Mouse (Mus musculus) spleen, adult 18-20 months (tissue): Measurements from ENCODE around the gene BC004004.
A peak's percentile ranks its signal among the peaks of the same experiment; 100 is the strongest.
"Not testable (repeated sequence)": the region's sequence is repeated elsewhere in the genome, so short reads cannot be mapped to it uniquely, and the experiment has no call there.

Source experiments
- DNase-seq, 2 experiments: peaks; one replicate each; pipeline ENCODE4 v3.0.0; 2022; ENCODE audit warnings: mixed read lengths in 2 of 2

The BC004004 gene

GRCm38 (mm10) chr17:29261603-29262258 is 6.9 kb upstream of the BC004004 start:
- no peak for DNase-seq

GRCm38 (mm10) chr17:29262259-29262649 is 6.3 kb upstream of the BC004004 start:
- DNase-seq: no peak

GRCm38 (mm10) chr17:29263417-29263816 is 5.2 kb upstream of the BC004004 start:
- no peak for DNase-seq

GRCm38 (mm10) chr17:29263840-29264633 is 4.6 kb upstream of the BC004004 start, which contains the start of gene Ppil1:
TSS of gene Ppil1 (minus strand) at chr17:29264186.
- peak; percentile 64 to 79 for DNase-seq

GRCm38 (mm10) chr17:29264760-29265159 is 3.8 kb upstream of the BC004004 start:
- no peak for DNase-seq

GRCm38 (mm10) chr17:29267040-29267439 is 1.5 kb upstream of the BC004004 start:
- not testable (repeated sequence) for DNase-seq

GRCm38 (mm10) chr17:29267931-29268681 is 482 bp upstream of the BC004004 start:
- no peak for DNase-seq

- DNase-seq: no peak
Observed at GRCm38 (mm10) chr17:29269349-29269706, 740 bp downstream of the BC004004 start.

- DNase-seq: no peak
Observed at GRCm38 (mm10) chr17:29270148-29270698, 1.6 kb downstream of the BC004004 start.

GRCm38 (mm10) chr17:29273156-29273555 is 4.6 kb downstream of the BC004004 start:
- DNase-seq: no peak

- no peak for DNase-seq
Observed at GRCm38 (mm10) chr17:29273889-29274288, 5.3 kb downstream of the BC004004 start.

- no peak for DNase-seq
Observed at GRCm38 (mm10) chr17:29280422-29280821, 11.8 kb downstream of the BC004004 start.

- no peak for DNase-seq
Observed at GRCm38 (mm10) chr17:29281541-29281940, 13.0 kb downstream of the BC004004 start.

- DNase-seq: no peak
Observed at GRCm38 (mm10) chr17:29282216-29282952, 13.8 kb downstream of the BC004004 start.

- DNase-seq: no peak
Observed at GRCm38 (mm10) chr17:29291793-29292192, 23.2 kb downstream of the BC004004 start.

GRCm38 (mm10) chr17:29292996-29293395 is 24.4 kb downstream of the BC004004 start:
- no peak for DNase-seq

- DNase-seq: no peak
Observed at GRCm38 (mm10) chr17:29293807-29294605, 25.4 kb downstream of the BC004004 start.

GRCm38 (mm10) chr17:29295835-29296234 is 27.2 kb downstream of the BC004004 start:
- no peak for DNase-seq

GRCm38 (mm10) chr17:29297321-29297720 is 28.7 kb downstream of the BC004004 start:
- no peak for DNase-seq

- DNase-seq: no peak
Observed at GRCm38 (mm10) chr17:29297813-29298212, 29.2 kb downstream of the BC004004 start.

- DNase-seq: no peak
Observed at GRCm38 (mm10) chr17:29299282-29299681, 30.7 kb downstream of the BC004004 start.

- DNase-seq: no peak
Observed at GRCm38 (mm10) chr17:29300926-29301325, 32.3 kb downstream of the BC004004 start.
